Mouse (Mus musculus): ENCODE measurements around the gene Pex7.

Gene Pex7

GRCm38 (mm10) chr10:19876669-19877068 lies 30.8 kb downstream of the Pex7 start:
- DNase-seq = no peak

GRCm38 (mm10) chr10:19875346-19875745 lies 32.1 kb downstream of the Pex7 start:
- DNase-seq = no peak

- no peak for DNase-seq
Measured at GRCm38 (mm10) chr10:19855597-19856306, 51.7 kb downstream of the Pex7 start.

GRCm38 (mm10) chr10:19853609-19854008 lies 53.9 kb downstream of the Pex7 start:
- DNase-seq = no peak

- no peak for DNase-seq
Measured at GRCm38 (mm10) chr10:19852776-19853175, 54.7 kb downstream of the Pex7 start.

GRCm38 (mm10) chr10:19850998-19851691 lies 56.3 kb downstream of the Pex7 start, which contains the start of gene Slc35d3:
Slc35d3 (minus strand) TSS chr10:19851459.
- peak; percentile 51 for DNase-seq

- DNase-seq = no peak
Measured at GRCm38 (mm10) chr10:19850544-19850997, 56.9 kb downstream of the Pex7 start.

GRCm38 (mm10) chr10:19849771-19850365 lies 57.6 kb downstream of the Pex7 start:
- DNase-seq = no peak

GRCm38 (mm10) chr10:19848928-19849770 lies 58.3 kb downstream of the Pex7 start:
- no peak for DNase-seq

- no peak for DNase-seq
Measured at GRCm38 (mm10) chr10:19839836-19840235, 67.7 kb downstream of the Pex7 start.

- no peak for DNase-seq
Measured at GRCm38 (mm10) chr10:19835887-19836710, 71.4 kb downstream of the Pex7 start.

GRCm38 (mm10) chr10:19834222-19834621 lies 73.3 kb downstream of the Pex7 start:
- DNase-seq = no peak

GRCm38 (mm10) chr10:19831072-19831849 lies 76.2 kb downstream of the Pex7 start:
- no peak for DNase-seq

- no peak for DNase-seq
Measured at GRCm38 (mm10) chr10:19820986-19821385, 86.5 kb downstream of the Pex7 start.

- no peak for DNase-seq
Measured at GRCm38 (mm10) chr10:19818723-19819355, 88.7 kb downstream of the Pex7 start.

- DNase-seq = no peak
Measured at GRCm38 (mm10) chr10:19815371-19815770, 92.1 kb downstream of the Pex7 start.

- peak; percentile 50 for DNase-seq
Measured at GRCm38 (mm10) chr10:19811436-19812172, 95.9 kb downstream of the Pex7 start.

GRCm38 (mm10) chr10:19804763-19805162 lies 102.7 kb downstream of the Pex7 start:
- DNase-seq = no peak

Measured in right cerebral cortex, postnatal 14 days (tissue).